Mouse (Mus musculus) lung, postnatal 0 days (tissue): ENCODE data around the gene Clstn1.
A peak's percentile ranks its signal among the peaks of the same experiment; 100 is the strongest.

Experiments
- CTCF ChIP-seq: IDR thresholded peaks from 2 replicates; pipeline ENCODE4 v1.5.1; 2016; ENCODE audit warnings: antibody characterized with exemption, mild to moderate bottlenecking
- EP300 ChIP-seq: IDR thresholded peaks from 2 replicates; pipeline ENCODE4 v1.6.1; 2016; ENCODE audit warnings: antibody characterized with exemption, mild to moderate bottlenecking, control low read depth

- TF ChIP-seq CTCF (peak; percentile 80), EP300 (no peak)
Observed at GRCm38 (mm10) chr4:149628372-149628771, 42.1 kb downstream of the Clstn1 start.
